In genomic region chr10:80494732-80495131, GRCm38 (mm10) we compare ENCODE assay signal across 8 mouse cellular contexts. TPM values are rescaled to one million over a fixed set of nuclear protein-coding genes. Genes with fewer than 3 reads are reported as not detected.
DNase-seq lines count a peak whose midpoint lies in the region; ATAC-seq and TF ChIP-seq lines count a peak whose summit lies in the region.

Gene Onecut3 (plus strand): TSS chr10:80494835.

- peak within 1 kb of the TSS; percentile 74 for H3K4me2 ChIP-seq in forebrain, embryonic 15.5 days (replicated peaks)
- H3K4me2 ChIP-seq in intestine, embryonic 16.5 days (ENCODE audit: low read depth, low read length) = peak within 1 kb of the TSS; percentile 57
- peak within 1 kb of the TSS; percentile 78 for H3K4me2 ChIP-seq in lung, embryonic 15.5 days

- ATAC-seq in forebrain, embryonic 15.5 days (replicated peaks) = peak; percentile 46; the same call in 1 of the 2 replicates
- peak; percentile 52 for ATAC-seq in intestine, embryonic 16.5 days
- no peak for ATAC-seq in lung, embryonic 15.5 days (ENCODE audit: borderline replicate concordance, extremely low read depth, low FRiP score, low TSS enrichment)

- no peaks in the 10 kb centered on the region for H3K36me3 ChIP-seq in ES-Bruce4 (ENCODE audit: control insufficient read depth, insufficient read depth, low read length, poor library complexity, severe bottlenecking)
- no peaks in the 10 kb centered on the region for H3K36me3 ChIP-seq in forebrain, embryonic 15.5 days
- H3K36me3 ChIP-seq in intestine, embryonic 16.5 days (ENCODE audit: control insufficient read depth, insufficient read depth, low read length) = no peaks in the 10 kb centered on the region
- H3K36me3 ChIP-seq in lung, embryonic 15.5 days = no peaks in the 10 kb centered on the region
- H3K36me3 ChIP-seq in small intestine, adult 2 months (ENCODE audit: control insufficient read depth, insufficient read depth, low read length) = no peaks in the 10 kb centered on the region

- no peak within 1 kb of the TSS for H3K27ac ChIP-seq in ES-Bruce4 (ENCODE audit: insufficient read depth, low read length)
- no peak within 1 kb of the TSS for H3K27ac ChIP-seq in forebrain, embryonic 15.5 days (replicated peaks)
- no peak within 1 kb of the TSS for H3K27ac ChIP-seq in intestine, embryonic 16.5 days (ENCODE audit: low read length)
- no peak within 1 kb of the TSS for H3K27ac ChIP-seq in lung, embryonic 15.5 days
- no peak within 1 kb of the TSS for H3K27ac ChIP-seq in small intestine, adult 2 months (ENCODE audit: insufficient read depth, low read depth, low read length)

- no peaks in the 10 kb centered on the region for H3K9me3 ChIP-seq in ES-Bruce4 (replicated peaks; ENCODE audit: control insufficient read depth, insufficient read depth, low read length, poor library complexity, severe bottlenecking)
- no peaks in the 10 kb centered on the region for H3K9me3 ChIP-seq in forebrain, embryonic 15.5 days
- H3K9me3 ChIP-seq in intestine, embryonic 16.5 days (ENCODE audit: control insufficient read depth, low read length) = no peaks in the 10 kb centered on the region
- H3K9me3 ChIP-seq in lung, embryonic 15.5 days = no peaks in the 10 kb centered on the region

- peak within 1 kb of the TSS; percentile 6; the same call in 1 of the 2 replicates for H3K9ac ChIP-seq in ES-Bruce4 (ENCODE audit: low read depth, poor library complexity, severe bottlenecking)
- peak within 1 kb of the TSS; percentile 36 for H3K9ac ChIP-seq in forebrain, embryonic 15.5 days (replicated peaks)
- peak within 1 kb of the TSS; percentile 47; the same call in 1 of the 2 replicates for H3K9ac ChIP-seq in intestine, embryonic 16.5 days (ENCODE audit: low read depth, low read length)
- no peak within 1 kb of the TSS for H3K9ac ChIP-seq in lung, embryonic 15.5 days

- peaks cover 40% of the 10 kb centered on the region for H3K27me3 ChIP-seq in ES-Bruce4 (ENCODE audit: control insufficient read depth, insufficient read depth, low read length, poor library complexity, severe bottlenecking)
- H3K27me3 ChIP-seq in forebrain, embryonic 15.5 days = peaks cover 95% of the 10 kb centered on the region
- peaks cover 96% of the 10 kb centered on the region for H3K27me3 ChIP-seq in intestine, embryonic 16.5 days (replicated peaks; ENCODE audit: control insufficient read depth, insufficient read depth, low read length)
- peaks cover 98% of the 10 kb centered on the region for H3K27me3 ChIP-seq in lung, embryonic 15.5 days
- peaks cover 94% of the 10 kb centered on the region for H3K27me3 ChIP-seq in small intestine, adult 2 months (ENCODE audit: control insufficient read depth, insufficient read depth, low read length)

- TF ChIP-seq EP300 in ES-Bruce4 (IDR thresholded peaks at IDR 0.05; ENCODE audit: insufficient read depth, low read depth, low read length) = no peak

- peak; percentile 60 to 65 for DNase-seq in B cell, adult 2 months
- no peak for DNase-seq in layer of hippocampus, postnatal 14 days (ENCODE audit: low spot score in 2 of 2)
- DNase-seq in layer of hippocampus, adult 9-10 months (ENCODE audit: low spot score) = no peak

- TF ChIP-seq CTCF in ES-Bruce4 (IDR thresholded peaks at IDR 0.05; ENCODE audit: low read depth, low read length) = no peak
- no peak for TF ChIP-seq CTCF in small intestine, adult 2 months (IDR thresholded peaks at IDR 0.05; ENCODE audit: extremely low read depth, insufficient read length, insufficient replicate concordance, low read depth, low read length)

- under 1% methylated on average over 42 of the region's 42 CpGs for WGBS in forebrain, embryonic 15.5 days
- WGBS in intestine, embryonic 16.5 days = under 1% methylated on average over 42 of the region's 42 CpGs
- WGBS in lung, embryonic 15.5 days = under 1% methylated on average over 40 of the region's 42 CpGs
- WGBS in small intestine, adult 2 months = under 1% methylated on average over 42 of the region's 42 CpGs

- TF ChIP-seq POLR2A in ES-Bruce4 (IDR thresholded peaks at IDR 0.05; ENCODE audit: insufficient read depth, low read length) = no peak
- TF ChIP-seq POLR2A in small intestine, adult 2 months (IDR thresholded peaks at IDR 0.05; ENCODE audit: low read depth, low read length) = no peak

- peak within 1 kb of the TSS; percentile 49 for H3K4me3 ChIP-seq in ES-Bruce4 (ENCODE audit: low read depth, low read length)
- H3K4me3 ChIP-seq in forebrain, embryonic 15.5 days = peak within 1 kb of the TSS; percentile 45
- H3K4me3 ChIP-seq in intestine, embryonic 16.5 days (ENCODE audit: low read length) = peak within 1 kb of the TSS; percentile 39
- H3K4me3 ChIP-seq in lung, embryonic 15.5 days = peak within 1 kb of the TSS; percentile 42
- H3K4me3 ChIP-seq in small intestine, adult 2 months (ENCODE audit: low read depth, low read length) = peak within 1 kb of the TSS; percentile 55

- no peaks in the 10 kb centered on the region for H3K4me1 ChIP-seq in ES-Bruce4 (ENCODE audit: control insufficient read depth, insufficient read depth, low read length)
- H3K4me1 ChIP-seq in forebrain, embryonic 15.5 days = peaks cover 29% of the 10 kb centered on the region
- peaks cover 17% of the 10 kb centered on the region for H3K4me1 ChIP-seq in intestine, embryonic 16.5 days (ENCODE audit: control insufficient read depth, insufficient read depth, low read length)
- peaks cover 41% of the 10 kb centered on the region for H3K4me1 ChIP-seq in lung, embryonic 15.5 days
- peaks cover 7% of the 10 kb centered on the region for H3K4me1 ChIP-seq in small intestine, adult 2 months (ENCODE audit: control insufficient read depth, insufficient read depth, insufficient read length, low read length)

RNA-seq across cellular contexts. Expression of gene Onecut3, which starts in this region (rescaled TPM):
- not detected in 2 replicates for polyA plus RNA-seq in ES-Bruce4 (2011; ENCODE audit: insufficient read depth, insufficient read length, low read depth, missing spikeins)
- 0.23 and 0.61 TPM in 2 replicates for polyA plus RNA-seq in forebrain, embryonic 15.5 days (2015; fragmentation: Nextera tagmentation; extraction: Ambion mirVana)
- polyA plus RNA-seq in intestine, embryonic 16.5 days (2015; fragmentation: Nextera tagmentation; extraction: Ambion mirVana) = 0.06 and 0.10 TPM in 2 replicates
- not detected in 2 replicates for polyA plus RNA-seq in lung, embryonic 15.5 days (2015; fragmentation: Nextera tagmentation; extraction: Ambion mirVana)
- 0.29 and 2.8 TPM in 2 replicates for polyA plus RNA-seq in small intestine, adult 2 months (2012; rRNA removed)
- not detected for total RNA-seq in layer of hippocampus, postnatal 14 days (2021)

Comparison
In these comparisons a context has a peak if more than half of its experiments do, and no peak if none do; other contexts are left out.
1. Peak in ATAC-seq, H3K4me3 ChIP-seq, H3K9ac ChIP-seq and H3K4me2 ChIP-seq in forebrain, embryonic 15.5 days; RNA of the gene not detected or under 1 TPM.
2. Peak in ATAC-seq, H3K4me3 ChIP-seq, H3K9ac ChIP-seq and H3K4me2 ChIP-seq in intestine, embryonic 16.5 days; RNA of the gene not detected or under 1 TPM.
3. DNase-seq: peak in B cell, adult 2 months (2 of 2); none in layer of hippocampus, postnatal 14 days (0 of 2) and layer of hippocampus, adult 9-10 months (single experiment).
4. Peak in every context shown above with its lines, with median percentiles within 50 percentile points of each other: H3K4me3 ChIP-seq and H3K4me2 ChIP-seq.